Mouse (Mus musculus) MEL (cell line): ENCODE data around the gene Fkbp1b.

Experiments
- BHLHE40 ChIP-seq: IDR thresholded peaks from 2 replicates; pipeline ENCODE4 v1.6.1; 2012; ENCODE audit warnings: low read depth, mild to moderate bottlenecking, inconsistent platforms, low read length, improper control_type of control experiment, borderline replicate concordance
- CTCF ChIP-seq, 3 experiments: IDR thresholded peaks in 2 of 3; conservative IDR thresholded peaks in 1 of 3; 2 replicates each; pipeline ENCODE4 v1.5.1; 2011 to 2012; ENCODE audit warnings: low read length in 3 of 3, low read depth in 2 of 3, mild to moderate bottlenecking in 2 of 3, improper control_type of control experiment in 1 of 3, inconsistent platforms in 1 of 3, mixed read lengths in 1 of 3, moderate library complexity in 1 of 3; ENCODE audit not compliant: control insufficient read depth in 1 of 3, insufficient read depth in 1 of 3, poor library complexity in 1 of 3, severe bottlenecking in 1 of 3
- EP300 ChIP-seq, 2 experiments: IDR thresholded peaks; 2 replicates each; pipeline ENCODE4 v1.6.1; 2011; ENCODE audit warnings: improper control_type of control experiment in 2 of 2, low read length in 2 of 2, low read depth in 1 of 2, mild to moderate bottlenecking in 1 of 2
- GATA1 ChIP-seq: IDR thresholded peaks from 2 replicates; pipeline ENCODE4 v1.6.1; 2011; ENCODE audit warnings: low read depth, low read length, improper control_type of control experiment
- HCFC1 ChIP-seq: IDR thresholded peaks from 2 replicates; pipeline ENCODE4 v1.6.1; 2012; ENCODE audit warnings: low read depth, mild to moderate bottlenecking, inconsistent platforms, low read length, improper control_type of control experiment, moderate library complexity
- KAT2A ChIP-seq: conservative IDR thresholded peaks from 2 replicates; pipeline ENCODE4 v1.6.1; 2012; ENCODE audit warnings: low read depth, low read length, improper control_type of control experiment, inconsistent platforms
- MAFK ChIP-seq: IDR thresholded peaks from 2 replicates; pipeline ENCODE4 v1.6.1; 2011; ENCODE audit warnings: low read depth, mild to moderate bottlenecking, low read length, improper control_type of control experiment, borderline replicate concordance
- POLR2A ChIP-seq, 2 experiments: IDR thresholded peaks; 2 replicates each; pipeline ENCODE4 v1.6.1; 2011 to 2012; ENCODE audit warnings: low read length in 2 of 2, mild to moderate bottlenecking in 2 of 2, control low read depth in 1 of 2, improper control_type of control experiment in 1 of 2, low read depth in 1 of 2, moderate library complexity in 1 of 2; ENCODE audit not compliant: control insufficient read depth in 1 of 2, insufficient read depth in 1 of 2, poor library complexity in 1 of 2
- POLR2AphosphoS2 ChIP-seq: IDR thresholded peaks from 2 replicates; pipeline ENCODE4 v1.6.1; 2011; ENCODE audit warnings: low read length, improper control_type of control experiment
- POLR2AphosphoS5 ChIP-seq: IDR thresholded peaks from 2 replicates; pipeline ENCODE4 v1.6.1; 2012; ENCODE audit warnings: low read depth, borderline replicate concordance, mild to moderate bottlenecking, inconsistent platforms, low read length, moderate library complexity, mixed read lengths
- RCOR1 ChIP-seq: IDR thresholded peaks from 2 replicates; pipeline ENCODE4 v1.6.1; 2012; ENCODE audit warnings: low read depth, mild to moderate bottlenecking, inconsistent platforms, low read length, improper control_type of control experiment
- SMC3 ChIP-seq: IDR thresholded peaks from 2 replicates; pipeline ENCODE4 v1.6.1; 2011; ENCODE audit warnings: low read depth, low read length, improper control_type of control experiment
- UBTF ChIP-seq: IDR thresholded peaks from 2 replicates; pipeline ENCODE4 v1.6.1; 2012; ENCODE audit warnings: low read depth, mild to moderate bottlenecking, inconsistent platforms, low read length, improper control_type of control experiment, moderate library complexity, borderline replicate concordance; ENCODE audit not compliant: insufficient read depth
- USF1 ChIP-seq: IDR thresholded peaks from 2 replicates; pipeline ENCODE4 v1.6.1; 2014; ENCODE audit warnings: low read depth, mild to moderate bottlenecking, inconsistent platforms, low read length, improper control_type of control experiment, moderate library complexity

DNA sequence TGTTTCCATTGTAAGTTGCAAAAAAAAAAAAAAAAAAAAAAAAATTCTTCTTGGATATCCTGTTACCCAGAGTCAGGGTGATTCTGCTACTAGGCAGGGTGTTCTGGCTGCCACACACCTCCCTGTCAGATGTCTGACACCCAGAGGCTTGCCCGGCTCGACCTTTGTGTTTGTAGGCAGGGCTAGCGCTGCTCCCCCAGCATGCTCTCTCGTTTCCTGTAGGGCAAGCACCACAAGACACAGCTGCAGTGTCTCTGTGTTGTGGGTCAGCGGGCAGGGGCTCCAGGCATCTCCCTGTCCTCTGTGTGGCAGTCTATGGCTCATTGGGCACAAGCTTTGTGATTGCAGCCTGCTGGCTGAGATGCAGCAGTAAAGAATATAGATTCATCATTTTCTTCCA is 57.8 kb downstream of the Fkbp1b start:
- TF ChIP-seq UBTF (no peak), HCFC1 (no peak), POLR2A (IDR thresholded peaks at IDR 0.05; ENCODE audit: control insufficient read depth in 1 of 2, insufficient read depth in 1 of 2, low read depth in 1 of 2, low read length in 2 of 2, poor library complexity in 1 of 2) (no peak), CTCF (IDR thresholded peaks at IDR 0.05 in 2 of 3, conservative IDR thresholded peaks at IDR 0.05 in 1 of 3; ENCODE audit: control insufficient read depth in 1 of 3, insufficient read depth in 1 of 3, low read depth in 2 of 3, low read length in 3 of 3, poor library complexity in 1 of 3, severe bottlenecking in 1 of 3) (no peak), EP300 (IDR thresholded peaks at IDR 0.05; ENCODE audit: low read depth in 1 of 2, low read length in 2 of 2) (no peak), RCOR1 (no peak), BHLHE40 (no peak), GATA1 (no peak), USF1 (no peak), KAT2A (no peak), SMC3 (no peak), POLR2AphosphoS5 (no peak), MAFK (no peak), POLR2AphosphoS2 (no peak)
